Mouse (Mus musculus) c-Kit-negative CD71-positive TER-119-positive erythroid progenitor cells, embryonic 14.5 days (primary cell): ENCODE results near the gene Dnaic2.

Source experiments
- DNase-seq: peaks from one replicate; pipeline ENCODE4 v3.0.0-alpha.2; 2013; ENCODE audit warnings: low read depth, low spot score

The Dnaic2 gene

DNA sequence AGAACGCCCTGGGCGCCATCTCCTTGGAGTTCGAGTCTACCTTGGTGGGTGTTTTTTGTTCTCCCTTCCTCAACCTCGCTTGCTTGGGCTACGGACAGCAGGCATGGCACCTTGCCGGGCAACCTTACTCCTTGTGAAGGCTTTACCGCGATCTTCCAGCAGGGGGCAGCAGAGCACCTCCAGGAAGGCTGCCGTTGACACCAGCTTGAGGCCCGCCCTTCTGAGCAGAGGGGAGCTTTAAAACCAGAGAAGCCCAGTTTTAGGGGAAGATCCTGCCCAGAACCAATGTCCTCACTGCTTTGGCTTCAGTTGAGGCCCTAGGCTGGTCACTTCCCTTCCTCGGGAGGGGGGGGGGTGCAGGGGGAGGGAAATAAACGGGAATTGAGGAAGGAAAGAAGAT, 17.9 kb downstream of the Dnaic2 start:
- DNase-seq = peak; percentile 32

DNA sequence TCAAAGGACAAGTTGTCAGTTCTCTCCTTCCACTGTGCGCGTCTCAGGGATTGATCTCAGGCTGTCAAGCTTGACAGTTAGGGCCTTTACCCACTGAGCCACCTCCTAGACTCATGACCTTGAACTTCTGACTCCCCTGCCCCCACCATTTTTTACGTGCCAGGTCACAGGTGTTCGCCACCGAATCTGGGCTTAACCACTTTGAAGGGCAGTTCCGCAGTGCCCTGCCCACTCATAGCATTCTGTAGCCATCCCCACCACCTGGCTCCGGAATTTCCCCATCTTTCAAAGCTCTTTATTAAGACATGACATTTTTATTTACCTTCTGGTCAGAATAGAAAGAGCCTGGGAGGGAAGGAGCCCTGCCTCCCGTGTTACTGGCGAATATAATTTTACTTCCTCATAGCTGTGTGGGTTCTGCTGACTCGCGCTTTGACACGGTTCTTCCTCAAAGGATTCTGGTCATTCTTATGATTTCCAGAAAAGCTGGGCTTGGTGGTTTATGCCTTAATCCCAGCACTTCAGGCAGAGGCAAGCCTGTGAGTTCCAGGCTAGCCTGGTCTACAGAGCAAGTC, 20.4 kb downstream of the Dnaic2 start:
- DNase-seq = no peak

DNA sequence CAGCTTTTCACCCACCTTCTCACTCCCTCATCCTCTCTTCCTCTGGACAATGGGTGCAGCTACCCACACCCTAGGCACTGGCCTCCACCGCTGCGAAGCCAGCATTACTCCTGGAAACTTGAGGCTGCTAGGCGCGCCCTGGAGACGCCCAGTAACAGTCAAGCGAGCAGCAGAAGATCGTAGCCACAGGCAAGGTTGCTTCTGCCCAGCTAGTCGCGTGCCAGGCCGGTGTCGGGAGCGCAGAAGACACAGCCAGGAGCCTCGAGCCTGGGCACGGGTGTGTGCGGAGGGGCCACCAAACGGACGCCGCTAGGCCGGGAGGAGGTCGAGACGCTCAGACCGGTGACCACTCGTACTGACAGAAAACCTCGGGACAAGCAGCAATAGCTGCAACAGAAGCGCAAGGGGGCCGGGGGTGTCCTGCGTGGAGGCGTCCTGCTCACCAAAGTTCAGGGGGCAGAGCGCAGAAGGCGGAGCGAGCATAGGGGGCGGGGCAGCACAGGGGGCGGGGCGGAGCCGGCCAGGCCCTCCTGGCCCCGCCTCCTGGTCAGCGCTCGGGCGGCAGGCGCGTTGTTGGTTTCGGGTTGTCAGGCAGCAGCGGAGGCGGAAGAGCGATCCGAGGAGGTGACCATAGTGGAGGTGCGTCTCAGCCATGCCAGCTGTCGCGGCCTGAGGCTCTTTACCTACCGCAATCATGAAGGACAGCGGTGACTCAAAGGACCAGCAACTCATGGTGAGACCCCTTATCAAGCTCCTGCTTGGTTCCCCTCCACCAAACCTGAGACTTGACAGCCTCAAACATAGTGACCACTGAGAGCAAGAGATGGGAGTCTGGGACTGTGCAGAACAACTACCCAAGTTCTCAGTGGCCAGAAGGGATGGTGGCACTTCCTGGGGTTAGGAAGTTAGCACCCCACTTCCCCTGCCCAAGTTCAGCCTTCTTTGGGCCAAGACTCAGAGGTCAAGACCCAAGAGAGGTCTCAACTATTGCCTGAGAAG, 37.9 kb downstream of the Dnaic2 start, which contains the start of gene Kif19a:
Gene Kif19a (plus strand): TSS at position 569 of the 999 bp plus-strand sequence.
- DNase-seq = no peak

DNA sequence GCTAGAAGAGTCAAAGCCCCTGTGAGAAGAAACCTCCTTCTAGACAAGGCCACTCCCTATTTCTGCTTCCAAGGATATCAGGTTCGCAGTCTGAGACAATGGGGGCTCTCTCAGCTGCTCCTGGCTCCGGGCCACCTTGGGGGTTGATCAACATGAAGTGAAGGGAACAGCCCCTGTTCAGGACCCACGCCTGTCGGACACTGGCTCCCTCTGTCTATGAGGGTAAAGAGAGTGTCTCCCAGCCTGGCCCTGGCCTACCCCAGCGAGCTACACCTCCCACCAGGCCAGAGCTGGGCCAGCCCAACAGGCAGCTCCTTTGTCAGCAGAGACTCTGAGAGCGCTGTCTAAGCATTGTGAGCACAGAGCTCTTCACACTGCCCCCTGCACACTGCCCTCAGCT, 42.7 kb downstream of the Dnaic2 start:
- no peak for DNase-seq

DNA sequence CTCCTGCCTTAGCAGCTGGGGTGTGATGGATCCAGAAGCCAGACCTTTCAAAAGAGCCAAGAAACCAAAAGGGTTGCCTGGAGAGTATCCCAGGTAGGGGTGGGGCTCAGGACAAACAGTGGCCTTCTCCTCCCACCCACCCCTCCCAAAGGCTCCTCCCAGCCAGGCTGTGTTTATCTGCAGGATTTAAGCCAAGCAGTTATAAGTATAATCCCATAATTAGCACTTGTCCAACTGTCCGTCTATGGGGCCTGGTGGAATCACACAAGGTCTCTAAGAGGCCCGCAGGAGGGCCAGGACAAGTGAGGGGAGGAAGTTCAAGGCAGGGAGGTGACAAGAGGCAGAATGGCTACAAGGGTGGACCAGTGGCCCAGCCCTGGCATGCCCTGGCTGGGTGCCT, 44.7 kb downstream of the Dnaic2 start:
- no peak for DNase-seq

DNA sequence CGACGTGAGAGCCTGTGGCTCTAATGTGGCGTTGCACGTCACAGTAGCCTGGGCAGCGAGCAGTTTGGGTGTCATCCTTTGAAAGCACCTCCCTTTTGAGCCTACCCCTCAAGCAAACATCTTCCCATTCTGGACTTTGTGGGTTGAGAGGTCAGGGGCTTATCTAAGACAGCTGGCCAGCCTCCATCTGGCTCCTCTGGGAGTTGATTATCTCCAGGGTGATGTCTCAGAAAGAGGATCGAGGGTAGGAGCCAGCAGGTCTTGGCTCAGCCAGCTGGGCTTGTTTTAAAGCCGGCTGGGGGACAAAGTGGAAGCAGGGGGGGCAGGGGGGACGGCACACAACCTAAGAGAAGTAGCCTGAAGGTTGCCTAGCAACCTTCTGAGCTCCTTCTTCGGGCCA, 52.9 kb downstream of the Dnaic2 start:
- DNase-seq = no peak

DNA sequence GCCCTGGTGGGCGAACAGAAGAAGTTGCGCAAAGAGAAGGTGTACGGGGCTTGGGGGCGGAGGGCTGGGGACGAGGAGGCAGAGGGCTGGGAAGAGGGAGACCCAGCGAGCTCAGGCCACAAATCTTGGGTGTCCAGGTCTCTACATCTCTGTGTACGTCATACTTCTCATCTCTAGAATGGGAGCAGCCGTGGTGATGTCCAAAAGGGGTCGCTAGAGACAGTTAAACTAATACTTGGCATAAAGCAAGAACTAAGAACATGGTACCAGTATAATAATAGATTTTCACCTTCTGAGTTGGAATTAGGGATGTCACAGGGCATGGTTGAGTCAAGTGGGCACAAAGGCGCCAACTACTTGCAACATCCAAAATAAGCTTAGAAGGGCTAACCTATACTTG, 58.7 kb downstream of the Dnaic2 start:
- DNase-seq = no peak

DNA sequence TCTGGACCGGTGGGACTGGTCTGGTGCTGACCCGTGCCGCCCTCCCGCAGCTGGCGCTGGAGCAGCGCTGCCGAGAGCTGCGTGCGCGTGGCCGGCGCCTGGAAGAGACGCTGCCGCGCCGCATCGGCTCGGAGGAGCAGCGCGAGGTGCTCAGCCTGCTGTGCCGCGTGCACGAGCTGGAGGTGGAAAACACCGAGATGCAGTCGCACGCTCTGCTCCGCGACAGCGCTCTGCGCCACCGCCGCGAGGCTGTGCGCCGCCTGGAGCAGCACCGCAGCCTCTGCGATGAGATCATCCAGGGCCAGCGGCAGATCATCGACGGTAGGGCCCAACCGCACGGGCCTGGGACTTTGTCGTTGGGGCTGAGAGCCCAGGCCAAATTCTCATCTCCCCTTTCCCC, 59.1 kb downstream of the Dnaic2 start:
- no peak for DNase-seq

DNA sequence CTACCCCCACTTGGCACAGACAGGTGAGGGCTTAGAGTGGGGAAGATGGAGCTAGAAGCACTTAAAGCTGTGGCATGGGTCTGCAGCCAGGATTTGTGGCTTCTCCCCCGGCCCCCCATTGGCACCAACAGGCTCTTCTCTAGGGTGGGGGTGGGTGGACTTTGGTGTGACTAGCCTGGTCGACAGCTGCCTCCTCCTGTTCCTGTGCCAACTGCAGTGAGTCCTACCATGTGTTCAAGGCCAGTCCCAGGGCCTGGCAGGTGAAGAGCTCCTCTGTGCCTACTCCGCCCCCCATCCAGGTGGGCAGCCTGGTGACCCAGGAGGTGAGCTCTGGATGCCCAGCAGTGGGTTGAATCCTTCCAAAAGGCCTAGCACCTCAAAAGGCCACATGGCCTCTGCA, 60.4 kb downstream of the Dnaic2 start:
- no peak for DNase-seq

DNA sequence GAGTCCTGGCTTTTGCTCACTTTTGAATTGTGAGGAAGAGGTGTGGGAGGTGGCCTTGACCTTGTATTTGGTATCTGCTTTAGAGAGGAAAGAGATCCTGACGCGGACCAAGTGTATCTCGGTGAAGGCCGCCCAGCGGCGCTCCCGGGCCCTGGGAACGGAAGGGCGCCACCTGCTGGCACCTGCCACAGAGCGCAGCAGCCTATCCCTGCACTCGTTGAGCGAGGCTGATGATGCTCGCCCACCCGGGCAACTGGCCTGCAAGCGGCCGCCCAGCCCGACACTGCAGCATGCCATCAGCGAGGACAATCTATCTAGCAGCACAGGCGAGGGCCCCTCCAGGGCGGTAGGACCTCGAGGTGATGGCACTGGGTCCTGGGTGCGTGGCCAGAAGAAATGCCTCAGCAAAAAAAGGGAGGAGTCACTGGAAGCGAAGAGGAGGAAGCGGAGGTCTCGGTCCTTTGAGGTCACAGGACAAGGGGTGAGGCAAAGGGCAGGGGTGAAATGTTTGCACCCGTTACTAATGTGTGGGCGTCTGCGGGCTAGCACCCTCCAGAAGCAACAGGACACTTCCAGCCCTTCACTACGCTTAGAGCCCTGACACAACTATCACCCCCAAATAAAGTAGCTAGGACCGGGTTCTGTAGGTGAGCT, 62.0 kb downstream of the Dnaic2 start:
- no peak for DNase-seq

DNA sequence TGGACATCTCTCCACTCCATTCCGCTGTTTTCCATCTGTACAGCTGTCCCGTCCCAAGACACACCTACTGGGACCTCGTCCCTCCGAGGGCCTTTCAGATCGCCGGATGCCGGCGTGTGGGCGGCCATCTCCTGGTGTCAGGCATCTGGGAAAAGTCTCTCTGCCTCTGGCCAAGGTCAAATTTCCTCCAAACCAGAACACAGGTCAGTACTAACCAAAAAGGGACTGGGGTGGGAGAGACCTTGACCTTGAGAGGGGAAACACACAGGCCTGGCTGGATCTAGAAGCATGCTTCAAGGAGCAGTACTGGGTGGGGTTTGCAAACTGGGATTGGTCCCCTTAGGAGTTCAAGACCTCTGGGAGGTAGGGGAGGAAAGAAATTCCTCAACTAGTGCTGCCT, 62.5 kb downstream of the Dnaic2 start:
- DNase-seq = no peak

DNA sequence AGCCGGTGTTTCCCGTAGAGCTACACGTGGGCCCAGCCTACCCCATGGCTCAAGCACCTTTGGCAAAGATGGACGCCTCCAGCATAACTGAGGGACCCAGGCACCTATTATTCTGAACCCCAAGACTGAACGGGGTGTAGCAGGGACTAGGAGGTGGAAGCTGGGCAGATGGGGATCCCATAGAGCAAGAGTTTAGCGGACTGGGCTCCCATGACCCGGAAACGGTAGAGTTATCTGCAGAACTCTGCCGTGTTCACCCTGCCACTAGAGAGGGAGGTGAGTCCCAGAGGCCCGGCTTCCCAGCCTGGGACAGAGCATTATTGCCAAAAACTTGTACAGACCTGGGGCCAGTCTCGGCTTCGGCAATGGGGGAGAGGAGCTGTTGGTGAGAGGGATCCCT, 63.0 kb downstream of the Dnaic2 start:
- DNase-seq = no peak

DNA sequence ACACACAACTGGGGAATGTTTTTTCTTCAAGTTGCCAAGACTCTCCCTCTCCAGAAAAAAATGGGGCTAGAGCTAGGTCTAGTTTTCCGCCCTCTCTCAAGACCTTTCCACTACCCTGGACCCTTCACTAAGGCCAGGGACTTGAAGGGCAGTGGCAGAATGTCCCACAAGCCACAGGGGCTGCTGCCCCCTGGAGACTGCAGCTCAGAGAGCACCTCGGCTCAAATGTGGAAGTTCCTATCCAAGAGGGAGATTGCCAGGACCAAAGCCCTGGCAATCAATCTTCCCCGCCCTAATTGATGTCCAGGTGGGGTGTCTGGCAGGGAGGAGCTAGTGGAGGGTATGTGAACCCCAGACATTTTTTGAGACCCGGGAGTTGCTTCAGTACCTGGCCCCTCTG, 63.6 kb downstream of the Dnaic2 start:
- DNase-seq = no peak

DNA sequence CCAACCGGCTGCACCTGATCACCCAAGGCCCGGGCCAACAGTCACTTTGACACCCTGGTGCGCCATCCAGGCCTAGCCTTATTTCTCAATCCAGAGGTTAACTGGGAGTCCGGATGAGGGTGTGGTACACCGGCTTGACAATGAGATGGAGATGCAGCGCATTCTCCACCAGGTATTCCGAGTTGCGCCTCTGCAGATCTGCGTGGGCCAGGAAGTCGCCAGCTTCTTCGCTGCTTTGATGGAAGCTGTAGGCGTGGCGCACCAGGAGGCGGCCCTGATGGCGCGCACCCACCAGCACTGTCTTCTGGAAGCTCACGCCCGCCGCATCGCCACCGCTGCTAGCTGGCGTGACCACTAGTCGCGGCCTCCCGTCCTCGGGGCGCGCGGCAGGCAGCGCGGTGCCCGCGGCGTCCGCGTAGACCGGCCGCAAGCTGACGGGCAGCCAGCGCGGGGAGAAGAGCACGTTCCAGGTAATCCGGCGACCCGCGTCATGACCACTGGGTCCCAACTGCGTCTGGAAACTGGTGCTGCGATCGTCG, 64.2 kb downstream of the Dnaic2 start:
- DNase-seq = no peak

DNA sequence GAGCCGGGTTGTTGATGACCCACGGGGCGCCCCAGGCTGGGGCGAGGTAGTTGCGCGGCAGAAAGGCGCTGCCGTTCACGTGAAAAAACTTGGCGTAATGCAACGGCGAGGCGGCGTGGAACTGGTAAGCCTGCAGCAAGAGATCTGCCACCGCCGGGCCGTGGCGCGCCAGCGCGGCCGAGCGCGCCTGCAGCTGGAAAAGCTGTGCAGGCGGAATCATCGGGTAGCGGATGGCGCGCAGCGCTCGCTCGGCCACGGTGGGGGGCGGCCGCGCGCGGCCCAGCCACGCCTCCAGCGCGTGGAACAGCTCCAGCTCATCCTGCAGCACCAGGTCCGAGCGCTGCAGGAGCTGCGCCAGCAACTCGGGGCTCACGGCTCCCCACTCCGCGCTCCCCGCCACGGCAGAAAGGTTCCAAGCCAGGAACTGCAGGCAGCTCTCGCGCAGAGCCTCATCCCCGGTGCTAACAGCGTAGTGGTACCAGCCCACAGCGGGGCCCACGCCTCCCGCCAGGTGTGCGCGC, 64.7 kb downstream of the Dnaic2 start:
- DNase-seq = no peak

DNA sequence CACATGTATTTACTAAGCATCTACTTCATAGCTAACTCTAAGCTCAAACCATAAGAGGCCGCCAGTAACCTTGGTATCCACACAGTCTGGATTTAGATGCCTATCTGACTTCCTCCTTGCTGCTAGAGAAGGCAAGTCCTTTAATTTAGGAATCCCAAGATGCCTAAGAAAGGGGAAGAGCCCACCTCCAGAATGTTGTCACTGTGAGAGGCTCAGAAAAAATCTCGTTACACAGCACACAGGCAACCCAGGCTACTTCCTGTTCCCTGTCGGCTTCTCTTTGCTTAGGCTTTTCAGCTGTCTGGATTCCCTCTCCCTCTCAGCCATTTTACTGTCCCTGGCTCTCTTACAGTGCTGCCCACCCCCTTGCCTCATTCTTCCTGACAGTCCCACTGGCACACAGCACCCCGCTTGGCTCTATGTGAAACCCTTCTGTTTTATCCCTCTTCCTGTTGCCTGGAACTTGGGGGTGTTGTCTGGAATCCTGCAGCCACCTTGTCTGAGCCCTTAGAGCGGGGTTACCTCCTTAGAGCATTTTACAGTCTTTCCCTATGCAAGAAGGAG, 65.8 kb downstream of the Dnaic2 start:
- no peak for DNase-seq

DNA sequence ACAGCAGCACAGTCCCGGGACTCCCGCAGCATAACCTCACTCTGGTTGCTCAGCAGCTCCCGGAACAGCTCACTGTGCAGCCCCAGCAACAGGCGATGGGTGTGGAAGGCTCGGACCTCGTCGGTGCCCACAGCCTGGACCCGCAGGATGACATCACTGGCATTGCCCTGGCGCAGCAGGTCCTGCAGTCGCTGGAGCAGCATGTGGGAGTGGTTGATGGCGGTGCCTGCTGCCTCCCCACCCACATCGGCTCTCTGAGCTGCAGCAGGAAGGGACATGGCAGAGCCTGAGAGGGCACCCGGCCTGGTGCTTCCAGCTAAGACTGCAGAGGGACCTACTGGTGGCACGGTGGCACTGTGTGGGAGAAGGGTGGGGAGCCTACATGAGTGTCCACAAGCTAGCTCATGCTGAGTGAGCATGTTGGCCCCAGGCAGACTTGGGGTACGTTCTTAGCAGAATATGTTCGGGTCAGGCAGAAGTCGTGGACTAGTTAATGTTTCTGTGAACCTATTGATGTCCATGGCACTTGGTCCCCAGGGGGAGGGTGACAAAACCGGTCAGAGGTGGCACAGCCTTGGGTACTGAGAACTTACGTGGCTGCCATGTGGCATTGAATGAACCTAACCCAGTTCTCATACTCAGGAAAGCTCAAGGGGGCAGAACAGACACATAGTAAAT, 66.8 kb downstream of the Dnaic2 start:
- DNase-seq = no peak

DNA sequence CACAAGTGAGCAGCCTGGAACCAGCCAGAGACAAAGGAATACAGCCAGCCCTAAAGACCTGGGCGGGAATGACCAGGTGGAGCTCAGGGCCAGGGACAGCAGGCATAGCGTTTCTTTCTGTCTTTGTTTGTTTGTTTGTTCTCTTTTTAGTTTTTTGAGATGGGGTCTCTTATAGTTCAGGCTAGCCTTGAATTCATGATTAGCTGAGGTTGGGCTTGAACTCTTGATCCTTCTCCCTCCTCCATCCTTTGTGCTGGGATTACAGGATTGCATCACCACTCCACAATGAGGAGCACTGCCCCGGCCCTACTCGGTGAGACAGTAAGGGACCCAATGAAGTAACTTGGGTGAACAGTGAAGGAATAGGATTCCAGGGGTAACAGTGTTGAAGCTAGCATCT, 67.5 kb downstream of the Dnaic2 start:
- DNase-seq = no peak

DNA sequence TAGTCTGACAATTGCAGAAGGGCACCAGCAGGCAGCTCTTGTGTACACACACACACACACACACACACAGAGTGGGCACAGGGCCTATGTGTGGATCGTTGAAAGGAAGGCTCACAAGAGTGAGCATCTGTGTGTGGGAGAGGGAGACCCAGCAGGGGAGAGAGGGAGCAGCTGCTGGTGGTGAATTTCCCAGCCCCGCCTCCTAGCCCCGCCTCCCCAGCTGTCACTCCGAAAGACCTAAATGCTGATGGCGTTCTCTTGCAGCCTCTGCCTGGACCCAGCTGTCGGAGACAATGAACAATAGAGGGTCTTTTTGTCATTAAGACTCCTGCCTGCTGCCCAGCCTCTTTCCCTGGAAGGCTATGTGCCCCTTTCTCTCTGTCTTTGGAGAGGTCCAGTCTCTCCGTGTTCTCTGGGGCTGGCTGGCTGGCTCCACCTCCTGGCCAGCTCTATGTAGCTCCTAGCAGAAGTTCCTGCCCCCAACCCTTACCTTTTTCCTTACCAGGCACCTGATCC, 68.1 kb downstream of the Dnaic2 start:
- DNase-seq = no peak

DNA sequence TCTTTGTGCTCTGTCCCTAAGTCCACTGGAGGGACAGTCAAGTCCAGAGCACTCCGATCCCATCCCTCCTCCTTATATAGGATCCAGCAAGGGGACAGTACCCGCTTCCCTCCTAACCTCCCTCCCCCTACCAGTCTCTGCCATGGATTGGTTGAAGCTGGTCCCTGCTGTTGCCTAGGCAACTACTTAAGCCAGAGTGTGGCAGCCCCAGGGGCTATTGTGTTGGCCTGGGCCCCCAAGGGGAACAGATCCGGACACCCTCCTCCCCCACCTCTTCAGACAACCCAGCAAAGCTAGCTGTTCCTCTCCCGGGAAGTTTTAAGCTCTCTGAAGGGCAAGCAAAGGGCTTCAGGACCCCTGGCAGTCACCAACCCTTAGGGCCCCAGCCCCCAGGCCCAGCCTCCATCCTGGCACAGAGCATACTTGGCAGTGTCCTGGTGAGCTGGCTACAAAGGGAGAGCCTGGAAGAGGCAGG, 68.7 kb downstream of the Dnaic2 start, which contains the start of gene Btbd17:
Gene Btbd17 (minus strand): TSS at position 98 of the 475 bp plus-strand sequence.
- DNase-seq = no peak

DNA sequence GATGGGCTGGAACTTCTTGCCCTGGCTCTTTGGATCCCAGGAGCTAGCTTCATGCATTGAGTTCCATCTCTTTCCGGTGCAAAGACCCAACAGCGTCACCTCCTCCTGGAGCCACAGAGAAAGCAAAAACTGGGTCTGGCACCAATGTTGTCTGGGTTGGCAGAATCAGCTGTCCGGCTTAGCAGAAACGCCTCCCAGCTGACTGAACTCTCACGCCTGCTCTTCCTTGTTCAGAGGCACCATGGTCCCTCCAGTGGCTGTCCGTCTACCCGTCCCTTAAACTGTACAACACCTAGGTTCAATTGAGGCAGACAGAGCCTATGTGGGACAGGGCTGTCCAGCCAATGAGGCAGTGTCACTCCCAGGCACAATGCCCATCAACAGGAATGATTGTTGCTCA, 70.0 kb downstream of the Dnaic2 start:
- no peak for DNase-seq
